Mouse (Mus musculus): ENCODE results near the gene Hnrnpab. TPM values are rescaled to one million over a fixed set of nuclear protein-coding genes. Genes with fewer than 3 reads are reported as not detected.

Hnrnpab gene
- polyA plus RNA-seq (2014; fragmentation: Nextera tagmentation; extraction: Ambion mirVana), result 362 and 384 TPM in 2 replicates

- peak within 1 kb of the TSS; percentile 92 for H3K4me2 ChIP-seq
- H3K9me3 ChIP-seq (replicated peaks; ENCODE audit: control insufficient read depth, low read length), result no peaks in the 10 kb centered on the region
- peak within 1 kb of the TSS; percentile 96 for H3K27ac ChIP-seq (ENCODE audit: low read depth, low read length)
- H3K4me1 ChIP-seq (ENCODE audit: control insufficient read depth, insufficient read depth, low read length), result peaks cover 11% of the 10 kb centered on the region
- H3K36me3 ChIP-seq (ENCODE audit: control insufficient read depth, insufficient read depth, low read length), result peaks cover 31% of the 10 kb centered on the region
- peak within 1 kb of the TSS; percentile 99 for H3K4me3 ChIP-seq (ENCODE audit: low read depth, low read length)
- ATAC-seq (replicated peaks; ENCODE audit: insufficient number of reproducible peaks, low FRiP score, low TSS enrichment), result peak; percentile 89
- under 1% methylated on average over 91 of the region's 91 CpGs for WGBS (ENCODE audit: insufficient replicate concordance)
- peak within 1 kb of the TSS; percentile 100 for H3K9ac ChIP-seq (ENCODE audit: low read depth, low read length)
- no peaks in the 10 kb centered on the region for H3K27me3 ChIP-seq (ENCODE audit: control insufficient read depth, insufficient read depth, low read length)
Observed at GRCm38 (mm10) chr11:51606447-51607095, at the start of gene Hnrnpab. Hnrnpab (minus strand) TSS chr11:51606847.

GRCm38 (mm10) chr11:51654891-51655290, 48.2 kb upstream of the Hnrnpab start:
- Histone ChIP-seq H3K36me3 (ENCODE audit: control insufficient read depth, insufficient read depth, low read length) (no peaks in the 10 kb centered on the region), H3K9me3 (replicated peaks; ENCODE audit: control insufficient read depth, low read length) (no peaks in the 10 kb centered on the region), H3K9ac (ENCODE audit: low read depth, low read length) (no peak overlapping the region), H3K27me3 (ENCODE audit: control insufficient read depth, insufficient read depth, low read length) (0 out of 2 replicates have a peak, but pooled peaks cover 3% of the 10 kb centered on the region), H3K4me3 (ENCODE audit: low read depth, low read length) (no peak overlapping the region), H3K4me2 (no peak overlapping the region), H3K4me1 (ENCODE audit: control insufficient read depth, insufficient read depth, low read length) (peaks cover 9% of the 10 kb centered on the region; the same call in 1 of the 2 replicates), H3K27ac (ENCODE audit: low read depth, low read length) (no peak overlapping the region)
- no peak for ATAC-seq (replicated peaks; ENCODE audit: insufficient number of reproducible peaks, low FRiP score, low TSS enrichment)
- WGBS (ENCODE audit: insufficient replicate concordance), result 79% methylated on average over 3 of the region's 3 CpGs

GRCm38 (mm10) chr11:51653736-51654135, 47.1 kb upstream of the Hnrnpab start:
- Histone ChIP-seq H3K36me3 (ENCODE audit: control insufficient read depth, insufficient read depth, low read length) (no peaks in the 10 kb centered on the region), H3K9me3 (replicated peaks; ENCODE audit: control insufficient read depth, low read length) (no peaks in the 10 kb centered on the region), H3K27ac (ENCODE audit: low read depth, low read length) (no peak overlapping the region), H3K4me3 (ENCODE audit: low read depth, low read length) (no peak overlapping the region), H3K27me3 (ENCODE audit: control insufficient read depth, insufficient read depth, low read length) (0 out of 2 replicates have a peak, but pooled peaks cover 5% of the 10 kb centered on the region), H3K4me2 (no peak overlapping the region), H3K4me1 (ENCODE audit: control insufficient read depth, insufficient read depth, low read length) (peaks cover 19% of the 10 kb centered on the region), H3K9ac (ENCODE audit: low read depth, low read length) (no peak overlapping the region)
- ATAC-seq (replicated peaks; ENCODE audit: insufficient number of reproducible peaks, low FRiP score, low TSS enrichment), result no peak
- WGBS (ENCODE audit: insufficient replicate concordance), result 83% methylated on average over 6 of the region's 6 CpGs

- no peaks in the 10 kb centered on the region for H3K9me3 ChIP-seq (replicated peaks; ENCODE audit: control insufficient read depth, low read length)
- H3K4me2 ChIP-seq, result no peak overlapping the region
- no peaks in the 10 kb centered on the region for H3K36me3 ChIP-seq (ENCODE audit: control insufficient read depth, insufficient read depth, low read length)
- no peak overlapping the region for H3K4me3 ChIP-seq (ENCODE audit: low read depth, low read length)
- H3K27ac ChIP-seq (ENCODE audit: low read depth, low read length), result no peak overlapping the region
- no peak for ATAC-seq (replicated peaks; ENCODE audit: insufficient number of reproducible peaks, low FRiP score, low TSS enrichment)
- H3K4me1 ChIP-seq (ENCODE audit: control insufficient read depth, insufficient read depth, low read length), result peaks cover 23% of the 10 kb centered on the region
- H3K27me3 ChIP-seq (ENCODE audit: control insufficient read depth, insufficient read depth, low read length), result 0 out of 2 replicates have a peak, but pooled peaks cover 5% of the 10 kb centered on the region
- WGBS (ENCODE audit: insufficient replicate concordance), result 95% methylated on average over 4 of the region's 4 CpGs
- no peak overlapping the region for H3K9ac ChIP-seq (ENCODE audit: low read depth, low read length)
Observed at GRCm38 (mm10) chr11:51652889-51653418, 46.3 kb upstream of the Hnrnpab start.

GRCm38 (mm10) chr11:51650691-51651515, 44.3 kb upstream of the Hnrnpab start, which contains the start of the genes N4bp3 and D930048N14Rik:
N4bp3 (minus strand) TSS chr11:51650842.
D930048N14Rik (plus strand) TSS chr11:51650954.
- H3K27ac ChIP-seq (ENCODE audit: low read depth, low read length), result no peak within 1 kb of the TSS
- H3K4me3 ChIP-seq (ENCODE audit: low read depth, low read length), result peak within 1 kb of the TSS; percentile 65
- H3K4me2 ChIP-seq, result peak within 1 kb of the TSS; percentile 95
- 0 out of 2 replicates have a peak, but pooled peaks have one; percentile 40 for ATAC-seq (replicated peaks; ENCODE audit: insufficient number of reproducible peaks, low FRiP score, low TSS enrichment)
- H3K9me3 ChIP-seq (replicated peaks; ENCODE audit: control insufficient read depth, low read length), result no peaks in the 10 kb centered on the region
- H3K36me3 ChIP-seq (ENCODE audit: control insufficient read depth, insufficient read depth, low read length), result no peaks in the 10 kb centered on the region
- 0 out of 2 replicates have a peak, but pooled peaks cover 5% of the 10 kb centered on the region for H3K27me3 ChIP-seq (ENCODE audit: control insufficient read depth, insufficient read depth, low read length)
- WGBS (ENCODE audit: insufficient replicate concordance), result 1% methylated on average over 60 of the region's 70 CpGs
- H3K9ac ChIP-seq (ENCODE audit: low read depth, low read length), result peak within 1 kb of the TSS; percentile 73
- H3K4me1 ChIP-seq (ENCODE audit: control insufficient read depth, insufficient read depth, low read length), result peaks cover 23% of the 10 kb centered on the region

GRCm38 (mm10) chr11:51650261-51650660, 43.6 kb upstream of the Hnrnpab start:
- H3K4me3 ChIP-seq (ENCODE audit: low read depth, low read length), result peak overlapping the region; percentile 65
- peaks cover 3% of the 10 kb centered on the region; the same call in 1 of the 2 replicates for H3K36me3 ChIP-seq (ENCODE audit: control insufficient read depth, insufficient read depth, low read length)
- 0 out of 2 replicates have a peak, but pooled peaks cover 5% of the 10 kb centered on the region for H3K27me3 ChIP-seq (ENCODE audit: control insufficient read depth, insufficient read depth, low read length)
- H3K9ac ChIP-seq (ENCODE audit: low read depth, low read length), result peak overlapping the region; percentile 73
- peak overlapping the region; percentile 95 for H3K4me2 ChIP-seq
- no peak overlapping the region for H3K27ac ChIP-seq (ENCODE audit: low read depth, low read length)
- peaks cover 23% of the 10 kb centered on the region for H3K4me1 ChIP-seq (ENCODE audit: control insufficient read depth, insufficient read depth, low read length)
- ATAC-seq (replicated peaks; ENCODE audit: insufficient number of reproducible peaks, low FRiP score, low TSS enrichment), result 0 out of 2 replicates have a peak, but pooled peaks have one; percentile 8
- no peaks in the 10 kb centered on the region for H3K9me3 ChIP-seq (replicated peaks; ENCODE audit: control insufficient read depth, low read length)
- 2% methylated on average over 30 of the region's 30 CpGs for WGBS (ENCODE audit: insufficient replicate concordance)

GRCm38 (mm10) chr11:51649889-51650199, 43.2 kb upstream of the Hnrnpab start:
- 5% methylated on average over 7 of the region's 7 CpGs for WGBS (ENCODE audit: insufficient replicate concordance)

More at GRCm38 (mm10) chr11:51649889-51650199, 43.2 kb upstream of the Hnrnpab start:
- Histone ChIP-seq H3K4me1 (ENCODE audit: control insufficient read depth, insufficient read depth, low read length) (peaks cover 23% of the 10 kb centered on the region), H3K27me3 (ENCODE audit: control insufficient read depth, insufficient read depth, low read length) (0 out of 2 replicates have a peak, but pooled peaks cover 5% of the 10 kb centered on the region), H3K9ac (ENCODE audit: low read depth, low read length) (peak overlapping the region; percentile 73), H3K36me3 (ENCODE audit: control insufficient read depth, insufficient read depth, low read length) (peaks cover 3% of the 10 kb centered on the region; the same call in 1 of the 2 replicates), H3K4me3 (ENCODE audit: low read depth, low read length) (peak overlapping the region; percentile 65), H3K27ac (ENCODE audit: low read depth, low read length) (no peak overlapping the region), H3K4me2 (peak overlapping the region; percentile 95), H3K9me3 (replicated peaks; ENCODE audit: control insufficient read depth, low read length) (no peaks in the 10 kb centered on the region)
- no peak for ATAC-seq (replicated peaks; ENCODE audit: insufficient number of reproducible peaks, low FRiP score, low TSS enrichment)
